Mouse (Mus musculus) ES-E14 (cell line): ENCODE measurements at regions not wholly inside any gene's neighbourhood (a gene's known extent, or its start where the extent isn't known, plus 50 kb on each side); places are given as distances from the start of the nearest gene placed in this dataset.

Experiments used
- CHD2 ChIP-seq: IDR thresholded peaks from 2 replicates; pipeline ENCODE4 v1.6.1; 2014; ENCODE audit warnings: mild to moderate bottlenecking, low read depth, low read length, inconsistent platforms
- HCFC1 ChIP-seq: IDR thresholded peaks from 2 replicates; pipeline ENCODE4 v1.6.1; 2012; ENCODE audit warnings: low read length, inconsistent platforms, borderline replicate concordance; ENCODE audit not compliant: insufficient read depth
- MAFK ChIP-seq: IDR thresholded peaks from 2 replicates; pipeline ENCODE4 v1.6.1; 2014; ENCODE audit warnings: mild to moderate bottlenecking, low read depth, low read length, inconsistent platforms; ENCODE audit not compliant: insufficient read depth
- ZC3H11A ChIP-seq: IDR thresholded peaks from 2 replicates; pipeline ENCODE4 v1.6.1; 2012; ENCODE audit warnings: low read depth, mild to moderate bottlenecking, inconsistent platforms, low read length, borderline replicate concordance
- ZNF384 ChIP-seq: IDR thresholded peaks from 2 replicates; pipeline ENCODE4 v1.6.1; 2012; ENCODE audit warnings: low read depth, low read length, inconsistent platforms

GRCm38 (mm10) chr14:116697675-116698074, 227.4 kb upstream of the Gpc6 start:
- TF ChIP-seq CHD2 (no peak), HCFC1 (no peak), ZNF384 (no peak), MAFK (no peak), ZC3H11A (no peak)
